Mouse (Mus musculus): ENCODE data around the gene Erg. TPM values are rescaled to one million over a fixed set of nuclear protein-coding genes. Genes with fewer than 3 reads are reported as not detected.
A peak's percentile ranks its signal among the peaks of the same experiment; 100 is the strongest.

Gene Erg
- total RNA-seq, 2 experiments from 2014 or later, result 6.6 to 6.7 TPM

DNA sequence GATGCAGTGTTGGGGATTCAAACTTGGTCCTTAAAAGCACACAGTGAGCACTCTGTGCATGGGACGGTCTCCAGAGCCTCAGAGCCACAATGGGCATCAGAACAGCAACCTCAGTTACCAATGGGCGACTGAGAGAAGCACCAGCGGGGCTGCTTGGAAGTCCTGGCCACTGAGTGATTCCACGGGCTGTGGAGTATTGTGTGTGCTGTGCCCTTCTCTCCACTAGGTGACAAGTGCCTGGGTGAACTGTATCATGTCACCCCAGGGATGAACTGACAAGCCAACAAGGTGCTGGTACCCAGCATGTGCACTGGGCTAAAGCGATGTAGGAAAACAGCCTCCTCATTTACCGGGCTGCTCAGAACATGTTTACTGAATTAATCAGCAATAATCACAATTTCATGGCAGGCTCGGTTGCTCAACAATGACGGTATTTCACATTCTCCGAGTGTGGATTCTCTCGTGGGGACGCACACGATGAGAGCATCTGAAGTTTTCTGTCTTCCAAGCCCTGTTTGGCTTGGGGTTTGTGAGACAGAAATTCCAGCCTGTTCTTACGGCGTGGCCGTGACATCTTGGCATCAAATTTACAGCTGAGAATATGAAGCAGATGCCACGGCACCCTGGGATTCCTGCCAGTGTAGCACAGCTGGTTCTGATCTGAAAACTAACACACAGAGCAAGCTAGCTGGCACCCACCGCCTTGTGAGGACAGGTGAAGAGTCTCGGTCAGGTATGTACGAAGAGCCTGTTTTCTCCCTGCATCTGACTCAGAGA lies 219.2 kb downstream of the Erg start:
- intact Hi-C loops (cut with DNase I), result no loop called here
- DNase-seq (ENCODE audit: low spot score in 2 of 2), result no peak

DNA sequence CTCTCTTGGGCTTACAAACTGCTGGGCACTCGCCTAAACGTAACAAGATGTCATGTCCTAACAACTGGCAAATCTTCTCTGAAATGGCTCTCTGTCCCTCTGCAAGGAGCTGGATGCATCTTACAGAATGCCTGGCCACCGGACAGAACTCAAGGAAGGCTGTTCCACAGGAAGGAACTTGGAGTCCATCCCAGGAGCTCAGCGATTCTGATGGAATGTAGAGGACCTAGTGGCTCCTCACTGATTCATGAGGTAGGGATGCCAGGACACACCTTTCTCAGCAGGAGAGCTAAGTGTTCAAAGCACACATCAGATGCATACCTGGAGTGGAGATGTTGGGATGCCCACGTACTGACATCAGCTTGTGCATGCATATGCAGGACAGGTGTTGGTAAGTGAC lies 221.2 kb downstream of the Erg start:
- intact Hi-C loops (cut with DNase I), result no loop called here
- DNase-seq (ENCODE audit: low spot score in 2 of 2), result no peak

DNA sequence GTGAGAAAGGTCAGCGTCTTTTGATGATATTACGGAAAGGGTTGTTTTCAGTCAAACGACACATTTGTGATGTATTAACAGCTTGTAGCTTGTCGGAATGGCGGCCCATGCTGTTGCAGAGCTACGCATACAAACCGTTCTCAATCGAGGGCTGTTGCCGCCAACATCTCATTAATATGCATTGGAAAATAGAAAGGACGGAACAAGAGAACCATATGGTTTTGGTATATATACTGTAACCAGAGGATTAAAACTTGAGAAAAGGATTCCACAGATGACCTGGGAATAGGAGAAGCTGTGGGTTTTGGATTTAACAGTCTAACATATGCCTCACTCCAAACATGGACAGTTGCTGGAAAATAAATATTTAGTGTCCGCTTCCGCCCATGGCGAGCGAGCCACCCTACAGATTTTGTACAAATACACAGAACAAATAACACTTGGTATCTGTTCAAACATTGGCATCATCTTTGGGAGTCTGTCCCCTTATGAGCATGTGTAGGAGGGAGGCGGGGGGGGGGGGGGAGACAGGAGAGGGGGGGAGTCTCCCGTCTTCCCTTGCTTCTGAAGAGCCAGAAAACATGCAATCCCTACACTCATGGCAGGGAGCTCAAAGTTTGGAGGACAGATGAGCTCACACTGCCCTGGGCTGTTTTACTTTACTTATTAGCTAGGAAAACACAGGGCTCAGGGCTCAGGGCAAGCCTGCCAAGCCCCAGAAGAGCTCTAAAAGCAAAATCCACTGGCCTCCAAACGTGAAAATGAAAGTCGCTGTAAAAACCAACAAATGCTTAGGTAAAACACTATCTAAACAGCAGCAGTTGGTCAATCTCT lies 222.5 kb downstream of the Erg start:
- intact Hi-C loops (cut with DNase I), result no loop called here
- no peak for DNase-seq (ENCODE audit: low spot score in 2 of 2)

DNA sequence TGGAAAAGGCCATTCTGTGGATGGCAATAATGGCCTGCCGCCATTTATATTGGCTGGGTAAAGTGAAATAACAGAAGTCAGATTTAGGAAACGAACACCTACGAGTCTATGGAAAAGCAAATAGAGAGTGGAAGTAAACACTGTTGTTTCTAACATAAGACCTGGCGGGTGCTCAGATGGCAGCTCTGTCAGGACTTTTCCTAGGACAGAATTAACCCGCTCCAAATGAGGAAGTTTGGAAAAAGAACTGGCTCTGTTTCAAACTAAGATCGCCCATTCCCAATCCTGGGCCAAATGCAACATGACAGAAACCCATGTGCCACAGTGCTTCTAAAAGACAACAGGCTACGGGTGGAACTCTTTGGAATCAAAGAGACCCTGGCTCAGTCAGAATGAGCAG lies 224.4 kb downstream of the Erg start:
- intact Hi-C loops (cut with DNase I), result no loop called here
- no peak for DNase-seq (ENCODE audit: low spot score in 2 of 2)

DNA sequence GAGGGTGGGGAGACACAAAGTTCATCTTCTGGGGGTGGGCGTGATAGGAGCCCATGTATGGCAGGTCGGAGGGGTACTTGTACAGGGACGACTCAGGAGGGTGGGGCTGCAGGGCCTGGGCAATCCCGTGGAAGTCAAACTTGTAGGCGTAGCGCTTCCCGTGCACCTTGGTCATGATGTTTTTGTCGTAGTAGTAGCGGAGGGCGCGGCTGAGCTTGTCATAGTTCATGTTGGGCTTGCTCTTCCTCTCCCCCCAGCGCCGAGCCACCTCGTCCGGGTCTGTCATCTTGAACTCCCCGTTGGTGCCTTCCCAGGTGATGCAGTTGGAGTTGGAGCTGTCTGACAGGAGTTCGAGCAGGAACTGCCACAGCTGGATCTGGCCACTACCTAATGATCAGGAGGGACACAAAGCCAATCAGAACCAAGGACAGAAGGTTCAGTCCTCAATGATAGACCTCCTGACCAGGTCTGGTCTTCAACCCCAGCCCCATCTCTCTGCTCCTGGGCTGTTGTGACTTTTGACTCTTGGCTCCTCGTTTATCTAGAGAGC lies 225.4 kb downstream of the Erg start:
- no peak for DNase-seq (ENCODE audit: low spot score in 2 of 2)
- intact Hi-C loops (cut with DNase I), result no loop called here

DNA sequence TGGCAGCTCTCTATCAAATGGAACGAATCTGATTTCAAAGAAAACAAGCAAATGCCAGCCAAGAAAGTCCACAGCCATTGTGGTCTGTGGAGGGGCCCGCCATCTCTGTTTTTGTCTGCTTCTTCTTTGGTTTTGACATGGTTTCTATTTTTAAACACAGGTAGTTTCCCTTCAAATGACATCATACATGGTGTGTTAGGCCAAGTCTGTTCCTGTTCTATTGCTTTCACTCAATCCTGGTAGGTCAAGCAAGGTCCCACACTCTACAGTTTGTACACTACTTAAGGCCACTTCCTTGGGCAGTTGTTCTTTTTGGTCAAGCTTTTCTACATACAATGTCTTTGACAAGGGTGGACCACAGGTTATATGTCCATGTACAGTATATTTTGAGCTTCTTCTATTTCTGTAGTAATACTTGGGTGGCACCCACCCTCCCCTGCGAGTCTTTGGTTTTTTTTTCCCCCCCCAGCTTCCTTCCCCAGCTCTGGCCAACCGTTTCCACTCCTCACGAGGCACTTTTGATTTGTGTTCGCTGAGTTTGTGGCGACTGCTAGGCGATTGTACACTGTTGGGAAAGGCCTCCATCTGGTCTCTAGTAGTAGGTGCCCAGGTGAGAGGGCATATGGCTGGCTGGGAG lies 226.1 kb downstream of the Erg start:
- intact Hi-C loops (cut with DNase I), result no loop called here

DNA sequence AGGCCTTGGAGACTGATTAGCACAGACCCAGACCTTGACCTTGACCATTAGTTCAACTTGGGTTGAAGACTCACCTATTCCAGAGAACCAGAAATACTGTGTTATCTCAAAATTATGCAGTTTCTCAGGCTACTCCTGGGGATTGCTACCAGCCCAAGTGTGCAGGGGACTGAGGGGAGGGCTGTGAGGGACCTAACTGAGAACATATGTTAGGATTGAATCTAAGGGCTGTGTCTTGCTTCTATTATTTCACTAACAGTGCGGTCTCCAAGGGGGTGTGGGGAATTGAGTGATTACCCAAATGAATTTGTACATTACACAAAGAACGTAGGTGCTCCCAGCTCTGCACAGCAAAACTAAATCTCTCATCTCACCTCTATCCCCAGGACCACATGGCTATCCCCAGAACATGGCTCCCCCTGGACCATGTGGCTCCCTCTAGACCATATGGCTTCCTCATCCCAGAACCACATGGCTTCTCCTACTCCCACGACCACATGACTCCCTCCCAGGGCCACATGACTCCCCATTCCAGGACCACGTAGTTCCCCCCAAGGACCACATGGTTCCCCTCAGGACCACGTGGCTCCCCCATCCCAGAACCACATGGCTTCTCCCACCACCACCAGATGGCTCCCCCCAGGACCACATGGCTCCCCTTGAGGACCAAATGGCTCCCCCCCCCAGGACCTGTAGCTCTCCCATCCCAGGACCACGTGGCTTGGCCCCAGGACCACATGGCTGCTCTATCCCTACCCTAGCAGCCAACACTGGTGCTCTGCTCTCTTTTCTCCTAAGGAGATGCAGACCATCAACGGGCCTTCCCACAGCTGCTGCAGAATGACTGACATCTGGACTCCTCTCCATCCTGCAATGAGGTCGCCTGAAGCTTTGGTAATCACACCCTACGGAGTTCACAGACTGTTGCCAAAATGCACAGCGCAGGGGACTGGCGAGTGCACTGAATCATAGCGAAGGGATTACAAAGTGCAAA lies 229.1 kb downstream of the Erg start:
- intact Hi-C loops (cut with DNase I), result no loop called here
- DNase-seq (ENCODE audit: low spot score in 2 of 2), result no peak

More for the DNA sequence above, 226.1 kb downstream of the Erg start:
- DNase-seq (ENCODE audit: low spot score in 2 of 2), result no peak

DNA sequence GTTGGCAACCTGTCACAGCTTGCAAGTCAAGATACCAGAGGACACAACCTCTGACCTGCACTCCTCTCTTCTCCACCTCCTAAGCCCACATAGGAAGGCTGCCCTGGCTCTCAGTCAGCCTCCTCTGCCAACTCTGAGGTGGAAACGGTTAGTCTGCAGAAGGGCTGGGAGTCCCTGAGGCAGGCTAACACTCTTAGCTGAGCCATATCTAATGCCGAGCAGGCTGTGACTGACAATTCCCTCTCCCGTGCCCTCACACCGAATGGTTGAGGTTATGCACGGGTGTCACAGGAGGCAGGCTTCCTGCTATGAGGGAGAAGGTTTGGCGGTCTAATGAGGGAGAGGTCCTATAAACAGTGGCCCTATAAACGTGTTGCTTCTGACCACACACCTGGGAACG lies 232.6 kb downstream of the Erg start:
- no peak for DNase-seq (ENCODE audit: low spot score in 2 of 2)
- intact Hi-C loops (cut with DNase I), result loop anchor here (5.0 kb wide), 2 partner anchors 593 to 608 kb away; no protein-coding TSS in a partner anchor

DNA sequence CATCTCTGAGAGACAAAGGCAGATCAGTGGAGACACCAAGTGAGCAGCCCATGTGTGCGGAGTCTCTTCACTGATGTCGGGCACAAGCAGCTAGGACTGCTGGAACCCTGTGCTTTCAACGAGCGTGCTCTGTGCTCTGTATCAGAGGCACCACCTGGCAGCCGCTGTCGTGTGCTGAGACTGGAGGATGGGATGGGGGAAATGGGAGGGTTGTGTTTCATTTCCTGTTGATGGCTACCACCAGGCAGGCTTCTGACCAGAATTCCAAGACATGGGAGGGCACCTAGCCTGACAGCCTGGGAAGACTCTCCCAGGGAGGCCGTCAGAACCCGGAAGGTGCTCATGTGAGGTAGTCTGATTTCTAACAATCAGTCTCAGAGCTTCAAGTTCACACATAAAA lies 234.1 kb downstream of the Erg start:
- intact Hi-C loops (cut with DNase I), result loop anchor here (5.0 kb wide), 2 partner anchors 595 to 610 kb away; no protein-coding TSS in a partner anchor
- DNase-seq (ENCODE audit: low spot score in 2 of 2), result no peak

DNA sequence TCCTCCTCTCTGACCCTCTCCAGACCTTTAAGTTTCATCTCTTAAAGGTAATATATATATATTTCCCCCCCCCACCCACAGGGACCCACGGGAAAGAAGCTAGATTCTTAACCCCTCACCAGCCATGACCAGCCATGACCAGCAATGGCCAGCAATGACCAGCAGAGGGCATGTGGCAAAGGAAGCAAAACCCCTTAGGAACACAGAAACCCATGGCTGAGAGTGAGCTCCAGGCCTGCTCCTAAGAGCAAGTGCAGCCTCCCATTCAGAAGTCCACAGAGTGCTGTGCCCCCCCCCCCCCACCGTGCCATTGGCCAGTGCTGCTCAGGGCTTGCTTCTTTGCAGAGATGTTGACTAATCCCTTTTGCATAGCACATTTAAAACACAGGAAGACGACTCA lies 235.9 kb downstream of the Erg start:
- intact Hi-C loops (cut with DNase I), result loop anchor here (5.0 kb wide), 2 partner anchors 597 to 612 kb away; no protein-coding TSS in a partner anchor
- peak; percentile 15 to 32 for DNase-seq (ENCODE audit: low spot score in 2 of 2)

DNA sequence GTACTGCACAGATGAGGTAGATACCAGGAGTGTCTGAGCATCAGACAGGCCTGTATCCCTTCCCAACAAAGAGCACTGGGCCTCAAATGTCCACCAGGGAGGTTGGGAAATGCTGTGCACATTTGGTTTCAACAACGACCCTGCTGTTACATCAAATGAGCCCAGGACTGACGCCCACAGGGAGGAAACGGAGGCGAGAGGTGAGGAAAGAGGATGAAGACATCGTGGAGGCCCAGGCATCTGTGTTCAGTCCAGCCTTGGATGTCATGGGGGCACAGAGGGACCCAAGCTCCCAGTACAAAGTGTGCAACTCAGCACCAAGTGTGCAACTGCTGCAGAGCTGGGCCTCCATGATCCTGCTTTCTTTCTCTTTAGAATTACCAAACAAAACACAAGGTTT lies 236.6 kb downstream of the Erg start:
- intact Hi-C loops (cut with DNase I), result loop anchor here (5.0 kb wide), 3 partner anchors 562 to 613 kb away; no protein-coding TSS in a partner anchor
- DNase-seq (ENCODE audit: low spot score in 2 of 2), result no peak

DNA sequence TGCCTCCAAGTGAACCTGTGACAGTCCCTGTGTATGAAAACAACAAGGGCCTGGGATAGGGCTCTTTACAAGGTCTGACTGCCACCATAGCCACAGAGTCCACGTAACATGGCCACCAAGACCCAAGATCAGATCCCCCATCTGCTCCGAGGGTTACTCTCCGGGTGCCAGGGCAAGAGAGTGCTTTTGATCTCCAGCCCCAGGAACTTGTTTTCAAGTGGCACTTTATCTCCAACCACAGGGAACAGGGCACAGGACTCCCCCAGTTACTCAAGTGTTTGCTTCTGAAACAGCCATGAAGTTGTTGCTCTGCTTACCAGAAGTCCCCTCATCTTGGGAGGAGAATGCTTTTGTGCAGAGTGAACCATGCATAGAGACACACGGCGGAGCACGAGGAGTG lies 237.0 kb downstream of the Erg start:
- no peak for DNase-seq (ENCODE audit: low spot score in 2 of 2)
- intact Hi-C loops (cut with DNase I), result loop anchor here (5.0 kb wide), 1 partner anchor 562 kb away; no protein-coding TSS in a partner anchor

DNA sequence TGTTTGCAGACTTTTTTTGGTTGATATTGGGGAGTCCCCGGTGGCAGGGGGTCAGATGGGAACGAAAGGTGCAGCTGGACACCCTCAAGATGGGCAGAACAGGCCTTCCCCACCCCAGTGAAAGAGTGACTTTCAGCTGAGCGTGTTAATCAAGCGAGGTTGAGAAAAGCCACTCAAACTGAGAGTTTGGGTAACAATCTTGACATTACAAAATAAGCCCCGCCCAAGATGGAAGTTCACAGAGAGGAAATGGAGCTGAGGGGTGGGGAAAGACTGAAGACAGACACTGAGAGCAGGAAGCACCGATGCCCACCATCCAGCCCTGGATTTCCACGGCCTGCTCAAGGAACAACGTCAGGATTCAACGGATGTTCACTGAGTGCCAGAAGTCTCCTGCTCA lies 237.8 kb downstream of the Erg start:
- intact Hi-C loops (cut with DNase I), result loop anchor here (5.0 kb wide), 1 partner anchor 561 kb away; no protein-coding TSS in a partner anchor
- no peak for DNase-seq (ENCODE audit: low spot score in 2 of 2)

DNA sequence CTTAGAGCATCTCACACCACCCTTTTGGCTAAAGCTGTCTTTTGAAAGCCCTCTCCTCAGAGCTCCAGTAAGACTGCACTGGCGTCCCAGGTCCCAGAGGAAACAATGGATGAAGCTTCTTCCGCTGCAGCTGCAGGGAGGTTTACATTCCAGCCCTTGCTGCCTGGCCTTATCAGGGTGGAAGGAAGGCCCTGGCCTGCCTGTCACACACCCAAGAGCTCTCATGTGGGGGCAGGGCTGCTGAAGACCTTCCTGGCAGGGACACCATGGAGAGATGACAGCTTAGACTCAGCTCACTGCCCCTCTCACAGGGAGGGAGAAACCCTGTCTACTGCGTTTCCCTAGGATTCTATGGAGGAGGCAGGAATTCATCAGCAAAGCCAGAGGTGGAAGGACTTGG lies 239.2 kb downstream of the Erg start:
- no peak for DNase-seq (ENCODE audit: low spot score in 2 of 2)
- intact Hi-C loops (cut with DNase I), result loop anchor here (5.0 kb wide), 1 partner anchor 560 kb away; no protein-coding TSS in a partner anchor

DNA sequence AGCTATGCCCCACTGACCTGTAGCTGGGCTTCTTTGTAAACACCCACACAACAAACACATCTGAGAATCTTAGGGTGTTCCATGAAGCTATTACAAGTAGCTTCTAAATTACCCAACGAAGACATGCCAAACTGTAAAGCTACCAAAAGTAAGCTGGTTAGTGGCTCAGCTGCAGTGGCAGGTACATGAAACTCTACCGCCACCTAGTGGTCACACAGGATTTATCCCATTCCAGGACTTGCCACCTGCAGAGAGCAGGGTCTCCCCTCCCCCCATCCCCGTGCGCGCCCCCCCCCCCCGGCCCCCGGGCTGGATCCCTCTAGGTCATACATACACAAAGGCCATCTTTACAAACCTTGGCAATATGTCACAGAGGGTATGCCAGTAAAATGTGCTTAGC lies 240.5 kb downstream of the Erg start:
- intact Hi-C loops (cut with DNase I), result loop anchor here (5.0 kb wide), 1 partner anchor 559 kb away; no protein-coding TSS in a partner anchor
- peak; percentile 57 to 58 for DNase-seq (ENCODE audit: low spot score in 2 of 2)

DNA sequence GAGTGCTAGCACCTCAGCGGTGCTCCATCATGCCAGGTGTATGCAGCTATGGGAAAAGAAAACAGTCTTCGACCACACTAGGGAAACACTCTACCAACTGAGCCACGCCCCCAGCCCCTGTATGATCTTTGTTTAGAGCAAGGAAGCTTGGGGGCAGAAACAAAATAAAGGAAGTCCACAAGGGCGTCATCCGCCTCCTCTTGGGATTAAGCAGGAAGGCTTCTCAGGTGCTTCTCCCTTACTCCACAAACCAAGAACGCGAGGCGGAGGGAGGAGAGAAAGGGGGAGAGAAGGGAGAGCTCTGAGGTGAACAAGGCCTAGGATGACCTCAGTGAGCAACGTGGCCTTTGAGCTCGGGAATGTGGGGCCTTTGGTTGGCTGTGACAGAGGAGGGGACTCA lies 241.4 kb downstream of the Erg start:
- intact Hi-C loops (cut with DNase I), result loop anchor here (5.0 kb wide), 1 partner anchor 558 kb away; no protein-coding TSS in a partner anchor
- DNase-seq (ENCODE audit: low spot score in 2 of 2), result no peak

DNA sequence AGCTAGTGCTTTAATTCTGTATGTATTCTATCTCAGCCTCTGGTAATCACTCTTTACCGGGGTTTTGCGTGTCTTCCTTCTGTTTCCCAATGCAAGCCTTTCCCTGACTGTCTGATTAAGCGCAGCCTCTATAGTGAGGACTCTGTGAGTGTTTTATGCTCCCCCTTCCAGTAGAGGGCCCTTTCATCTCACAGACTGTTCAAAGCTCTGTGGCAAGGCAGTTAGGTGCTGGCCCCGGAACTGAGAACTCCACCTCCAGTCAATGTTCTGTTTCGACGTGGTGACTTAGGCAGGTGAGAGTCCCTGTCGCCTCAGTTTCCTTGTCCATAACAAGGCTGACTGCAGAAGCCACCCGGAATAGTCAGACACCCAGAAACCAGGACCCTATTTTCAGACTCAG lies 244.4 kb downstream of the Erg start:
- no peak for DNase-seq (ENCODE audit: low spot score in 2 of 2)

More for the DNA sequence above, 244.4 kb downstream of the Erg start:
- intact Hi-C loops (cut with DNase I), result no loop called here

Measured in left cerebral cortex, postnatal 36 days (tissue).